Mouse (Mus musculus) cerebellum, adult 2 months (tissue): Measurements from ENCODE around the gene Aamp. TPM values are rescaled to one million over a fixed set of nuclear protein-coding genes. Genes with fewer than 3 reads are reported as not detected.

Experiments used
- DNase-seq, 2 experiments: peaks; one replicate each; pipeline ENCODE4 v3.0.0; 2021
- H3K27ac ChIP-seq: fragments of 200-500 bp; 2 replicates; pipeline ENCODE4 v1.5.1; 2012; ENCODE audit warnings: low read length, control low read depth, inconsistent platforms; ENCODE audit not compliant: insufficient read depth
- H3K27me3 ChIP-seq: fragments of 200-500 bp; 2 replicates; pipeline ENCODE4 v1.6.1; 2012; ENCODE audit warnings: inconsistent platforms, mild to moderate bottlenecking, low read length, moderate library complexity; ENCODE audit not compliant: control insufficient read depth, insufficient read depth
- H3K4me1 ChIP-seq: fragments of 200-500 bp; 2 replicates; pipeline ENCODE4 v1.6.1; 2011; ENCODE audit warnings: low read length; ENCODE audit not compliant: control insufficient read depth, insufficient read depth
- H3K4me3 ChIP-seq: fragments of 200-500 bp; replicated peaks from 2 replicates; pipeline ENCODE3; 2011; ENCODE audit warnings: mild to moderate bottlenecking, low read depth, low read length, control low read depth; ENCODE audit not compliant: insufficient read depth
- CTCF ChIP-seq: fragments of 200-500 bp; IDR thresholded peaks from 2 replicates; pipeline ENCODE4 v1.5.1; 2011; ENCODE audit warnings: low read depth, mild to moderate bottlenecking, control low read depth, low read length, moderate library complexity, borderline replicate concordance; ENCODE audit not compliant: insufficient read depth
- POLR2A ChIP-seq: fragments of 200-500 bp; IDR thresholded peaks from 2 replicates; pipeline ENCODE4 v1.6.1; 2011; ENCODE audit warnings: low read length, control low read depth, borderline replicate concordance; ENCODE audit not compliant: insufficient read depth
- WGBS: fragments of 180-500 bp; shearing (Covaris S2); methylation state at CpG from one replicate; pipeline ENCODE4 v1.1.7; 2018; 5-methylcytosine and 5-hydroxymethylcytosine counted together
- polyA plus RNA-seq: library from polyadenylated mRNA; depleted of rRNA; stranded (reverse); fragments of >200 nt; gene quantifications from 2 replicates; pipeline ENCODE4 v1.2.3, GENCODE M21; 2012

The Aamp gene
- polyA plus RNA-seq, 1 experiment, result 198 TPM

- TF ChIP-seq CTCF, result no peak
- no peak for TF ChIP-seq POLR2A
- Histone ChIP-seq H3K27me3 (no peaks in the 10 kb centered on the region), H3K27ac (peak overlapping the region; percentile 40; the same call in 1 of the 2 replicates), H3K4me3 (peak overlapping the region; percentile 92), H3K4me1 (peaks cover 22% of the 10 kb centered on the region)
- DNase-seq, result peak in 1 of 2 experiments; percentile 43
- 3% methylated on average over 23 of the region's 23 CpGs for WGBS
These were observed 873 bp upstream of the Aamp start for GRCm38 (mm10) chr1:74285212-74286010.

- H3K27ac ChIP-seq, result no peak overlapping the region
- peak overlapping the region; percentile 75 for H3K4me3 ChIP-seq
- H3K27me3 ChIP-seq, result no peaks in the 10 kb centered on the region
- H3K4me1 ChIP-seq, result peaks cover 7% of the 10 kb centered on the region; the same call in 1 of the 2 replicates
- TF ChIP-seq CTCF (no peak), POLR2A (no peak)
- 12% methylated on average over 15 of the region's 15 CpGs for WGBS
- DNase-seq, result no peak
These were observed 663 bp downstream of the Aamp start for GRCm38 (mm10) chr1:74283686-74284463.

- Histone ChIP-seq H3K27ac (no peak overlapping the region), H3K4me3 (no peak overlapping the region), H3K27me3 (no peaks in the 10 kb centered on the region), H3K4me1 (peaks cover 5% of the 10 kb centered on the region; the same call in 1 of the 2 replicates)
- WGBS, result 71% methylated on average over 10 of the region's 10 CpGs
- DNase-seq, result no peak
- TF ChIP-seq CTCF (no peak), POLR2A (no peak)
These were observed 1.5 kb downstream of the Aamp start for GRCm38 (mm10) chr1:74282896-74283625.

- H3K4me3 ChIP-seq, result no peak overlapping the region
- 96% methylated on average over 8 of the region's 8 CpGs for WGBS
These were observed 2.7 kb downstream of the Aamp start for GRCm38 (mm10) chr1:74281886-74282285.

GRCm38 (mm10) chr1:74281372-74281771 is 3.2 kb downstream of the Aamp start:
- Histone ChIP-seq H3K27me3 (no peaks in the 10 kb centered on the region), H3K27ac (no peak overlapping the region), H3K4me3 (no peak overlapping the region), H3K4me1 (no peaks in the 10 kb centered on the region)
- WGBS, result 88% methylated on average over 2 of the region's 2 CpGs
- DNase-seq, result no peak
- no peak for TF ChIP-seq CTCF
- no peak for TF ChIP-seq POLR2A

More at GRCm38 (mm10) chr1:74281886-74282285, 2.7 kb downstream of the Aamp start:
- H3K27ac ChIP-seq, result no peak overlapping the region
- no peak for DNase-seq
- TF ChIP-seq CTCF (no peak), POLR2A (no peak)
- H3K27me3 ChIP-seq, result no peaks in the 10 kb centered on the region
- H3K4me1 ChIP-seq, result peaks cover 2% of the 10 kb centered on the region; the same call in 1 of the 2 replicates

- H3K27ac ChIP-seq, result no peak overlapping the region
- 84% methylated on average over 14 of the region's 14 CpGs for WGBS
- no peaks in the 10 kb centered on the region for H3K27me3 ChIP-seq
- no peak overlapping the region for H3K4me3 ChIP-seq
- no peak for TF ChIP-seq POLR2A
- TF ChIP-seq CTCF, result no peak
- no peaks in the 10 kb centered on the region for H3K4me1 ChIP-seq
- DNase-seq, result no peak
These were observed 3.8 kb downstream of the Aamp start for GRCm38 (mm10) chr1:74280591-74281325.

- Histone ChIP-seq H3K27ac (no peak overlapping the region), H3K4me1 (no peaks in the 10 kb centered on the region), H3K4me3 (no peak overlapping the region), H3K27me3 (no peaks in the 10 kb centered on the region)
- WGBS, result 85% methylated on average over 11 of the region's 11 CpGs
- TF ChIP-seq CTCF (no peak), POLR2A (no peak)
- DNase-seq, result no peak
These were observed 5.5 kb downstream of the Aamp start for GRCm38 (mm10) chr1:74278988-74279387.
